Mouse (Mus musculus) retina, postnatal 1 day (tissue): ENCODE results near the gene Atg4d.

Experiments
- DNase-seq: peaks from one replicate; pipeline ENCODE4 v3.0.0-alpha.2; 2012

Atg4d gene

DNA sequence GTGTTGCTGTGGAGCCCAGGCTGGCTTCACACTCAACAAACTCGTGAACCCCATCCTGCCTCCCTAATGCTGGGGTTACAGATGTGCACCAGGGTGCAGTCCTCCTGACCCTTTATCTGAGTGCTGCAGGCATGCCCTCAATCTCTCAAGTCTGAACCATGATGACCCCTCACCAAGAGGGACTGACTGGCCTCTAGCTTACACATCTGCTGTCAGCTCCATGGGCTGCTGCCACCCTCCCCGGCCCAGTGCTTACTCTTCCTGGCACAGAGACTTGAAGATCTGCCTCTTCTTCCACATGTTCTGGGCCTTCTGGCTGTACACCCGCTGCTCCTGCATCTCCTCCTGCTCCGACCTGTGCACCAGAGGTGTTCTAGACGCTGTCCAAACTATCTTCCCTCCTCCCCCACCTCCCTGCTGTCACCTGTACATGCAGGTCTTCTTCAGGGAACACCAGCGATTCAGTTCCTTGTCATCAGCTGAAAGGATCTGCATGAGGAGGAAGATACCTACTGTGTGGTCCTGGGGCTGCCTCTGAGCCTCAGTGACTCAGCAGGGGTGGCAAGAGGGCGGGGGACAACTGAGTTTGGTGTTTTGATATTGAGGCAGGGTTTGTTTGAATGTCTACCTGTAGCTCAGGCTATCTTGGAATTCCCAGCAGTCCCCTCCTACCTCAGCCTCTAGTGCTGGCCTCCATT is 10.1 kb downstream of the Atg4d start:
- no peak for DNase-seq

DNA sequence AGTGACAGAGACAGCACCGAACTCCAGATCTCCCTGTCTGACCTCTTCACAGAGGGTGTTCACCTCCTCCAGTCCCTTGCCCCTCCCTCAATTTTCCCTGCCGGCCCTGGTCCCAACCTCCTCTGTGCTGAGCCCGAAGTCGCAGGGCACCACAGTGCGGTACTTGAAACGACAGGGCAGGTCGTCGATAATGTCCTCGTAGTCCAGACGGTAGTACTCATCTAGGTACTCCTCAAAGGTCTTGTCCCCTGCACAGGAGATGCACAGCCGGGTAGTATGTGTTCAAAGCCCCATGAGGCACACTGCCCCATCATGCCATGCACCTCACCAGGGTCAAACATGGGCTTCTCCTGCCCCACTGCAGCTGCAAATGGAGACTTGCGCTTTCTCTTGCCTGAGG is 10.6 kb downstream of the Atg4d start:
- no peak for DNase-seq

DNA sequence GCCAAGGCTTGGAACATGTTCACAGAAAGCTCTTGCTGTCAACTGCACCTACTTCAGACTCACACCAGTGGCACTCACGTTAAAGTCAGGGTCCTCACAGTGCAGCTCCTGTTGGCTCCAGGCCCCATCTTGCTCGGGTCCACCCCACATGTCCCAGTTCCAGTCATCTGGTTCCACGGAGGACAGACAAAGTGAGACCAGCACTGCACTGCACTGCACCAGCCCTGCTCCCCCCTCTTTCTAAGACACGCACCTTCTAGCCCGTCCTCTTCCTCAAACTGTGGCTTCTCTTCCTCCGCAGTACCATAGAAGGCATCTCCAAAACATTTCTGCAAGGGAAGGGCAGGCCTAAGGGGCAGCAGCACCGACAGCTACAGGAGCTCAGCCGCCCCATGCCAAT is 11.2 kb downstream of the Atg4d start:
- DNase-seq = no peak

DNA sequence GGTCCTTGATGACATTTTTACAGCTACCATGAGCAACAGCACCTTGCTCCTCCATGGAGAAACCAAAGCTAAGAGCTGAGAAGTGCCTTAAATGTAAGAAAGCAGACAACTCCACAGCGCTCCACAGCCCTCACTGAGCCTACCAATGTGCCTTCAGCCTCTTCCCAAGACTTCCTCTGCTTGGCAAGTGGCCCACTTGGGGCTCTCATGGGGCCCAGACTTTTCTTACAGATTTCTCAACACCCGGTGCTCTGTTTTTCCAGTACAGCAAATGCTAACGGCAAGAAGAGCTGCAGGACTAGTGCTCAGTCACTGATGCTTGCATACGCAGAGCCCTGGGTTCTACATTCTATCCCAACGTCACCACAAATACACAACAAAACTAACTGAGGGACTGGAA is 12.7 kb downstream of the Atg4d start:
- no peak for DNase-seq

DNA sequence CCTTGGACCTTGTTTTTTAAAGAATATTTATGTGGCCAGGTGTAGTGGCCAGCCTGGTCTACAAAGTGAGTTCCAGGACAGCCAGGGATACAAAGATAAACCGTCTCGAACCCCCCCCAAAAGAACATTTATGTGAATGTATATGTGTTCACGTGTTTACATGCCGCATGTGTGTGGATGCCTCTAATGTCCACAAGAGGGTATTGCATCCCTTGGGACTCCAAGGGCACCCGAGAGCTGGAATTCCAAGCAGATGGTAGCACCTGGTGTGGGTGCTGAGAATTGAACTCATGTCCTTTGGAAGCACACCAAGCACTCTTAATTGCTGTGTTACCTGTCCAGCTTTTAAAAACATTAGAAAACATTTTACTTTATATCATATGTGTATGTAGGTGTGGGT is 18.5 kb downstream of the Atg4d start:
- peak; percentile 24 for DNase-seq

DNA sequence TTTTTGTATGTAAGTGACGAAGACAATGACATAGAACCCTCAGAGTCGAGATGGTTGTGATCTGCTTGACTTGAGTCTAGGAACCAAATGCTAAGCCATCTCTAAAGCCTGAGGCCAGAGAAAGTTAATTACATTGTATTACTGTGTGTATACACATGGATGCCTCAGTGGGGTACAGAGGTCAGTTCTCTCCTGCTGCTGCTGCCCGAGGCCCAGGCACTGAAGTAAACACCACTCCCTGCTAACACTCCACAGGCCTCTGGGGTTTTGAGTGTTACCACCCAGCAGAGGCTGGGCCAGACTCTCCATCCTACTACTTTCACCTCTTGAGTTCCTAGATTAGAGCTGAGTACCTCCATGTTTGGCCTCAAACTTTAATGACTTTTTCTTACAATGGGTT is 18.9 kb downstream of the Atg4d start:
- peak; percentile 17 for DNase-seq

DNA sequence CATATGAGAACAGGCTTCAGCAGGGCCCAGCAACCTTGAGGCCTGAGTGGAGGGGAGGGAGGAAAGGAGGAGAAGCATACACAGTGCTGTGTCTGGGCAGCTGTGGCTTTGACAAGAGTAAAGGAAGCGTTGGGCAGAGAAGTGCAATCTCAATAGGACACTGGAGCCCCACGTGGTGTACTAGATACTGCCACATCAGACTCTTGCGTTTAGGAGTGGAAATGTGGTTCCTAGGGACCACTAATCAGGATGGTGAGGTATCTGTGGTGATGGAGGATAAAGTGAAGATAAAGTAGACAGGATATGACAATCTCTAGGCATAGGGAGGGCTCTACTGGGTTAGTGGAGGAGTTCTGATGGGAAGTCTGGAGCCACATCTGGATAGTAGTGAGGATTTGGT is 21.7 kb downstream of the Atg4d start:
- DNase-seq = no peak

DNA sequence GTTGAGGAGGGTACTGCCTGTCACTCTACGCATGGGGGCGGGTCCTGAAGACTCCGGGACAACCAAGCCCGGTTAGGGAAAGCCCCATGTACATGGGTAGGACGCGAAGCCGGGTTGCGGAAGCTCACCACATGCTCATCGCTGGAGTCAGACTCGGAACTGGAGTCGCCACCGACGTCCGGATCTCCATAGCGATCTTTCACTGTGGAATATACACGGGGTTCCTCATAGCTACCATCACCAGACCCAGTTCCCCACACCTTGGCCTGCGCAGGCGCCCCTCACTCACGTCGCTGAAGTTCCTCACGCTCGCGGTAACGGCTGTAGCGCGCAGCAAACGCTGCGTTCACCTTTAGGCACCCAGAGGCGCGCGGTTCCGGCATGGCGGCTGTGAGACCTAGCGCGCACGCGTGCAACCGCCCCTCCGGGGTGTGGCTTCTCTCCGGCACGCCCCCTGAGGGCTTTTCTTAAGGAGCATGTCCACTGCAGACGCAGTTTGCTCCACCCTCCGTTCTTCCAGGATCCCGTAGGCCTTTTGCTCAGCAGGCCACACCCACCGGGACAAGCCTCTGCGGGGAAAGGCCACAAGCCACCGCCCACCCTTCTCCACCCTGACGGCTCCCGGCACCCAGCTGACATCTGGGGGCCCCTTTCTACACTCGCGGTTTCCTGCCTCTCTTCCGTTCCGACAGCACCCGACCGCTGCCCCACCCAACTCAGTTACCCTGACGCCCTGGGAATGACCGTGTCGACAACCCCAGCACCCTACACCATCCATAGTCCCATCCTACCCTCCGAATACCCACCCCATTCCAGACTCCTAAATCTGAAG is 22.7 kb downstream of the Atg4d start, which contains the start of gene Kri1:
Gene Kri1 (minus strand): TSS at position 399 of the 832 bp plus-strand sequence.
- peak; percentile 99 for DNase-seq

DNA sequence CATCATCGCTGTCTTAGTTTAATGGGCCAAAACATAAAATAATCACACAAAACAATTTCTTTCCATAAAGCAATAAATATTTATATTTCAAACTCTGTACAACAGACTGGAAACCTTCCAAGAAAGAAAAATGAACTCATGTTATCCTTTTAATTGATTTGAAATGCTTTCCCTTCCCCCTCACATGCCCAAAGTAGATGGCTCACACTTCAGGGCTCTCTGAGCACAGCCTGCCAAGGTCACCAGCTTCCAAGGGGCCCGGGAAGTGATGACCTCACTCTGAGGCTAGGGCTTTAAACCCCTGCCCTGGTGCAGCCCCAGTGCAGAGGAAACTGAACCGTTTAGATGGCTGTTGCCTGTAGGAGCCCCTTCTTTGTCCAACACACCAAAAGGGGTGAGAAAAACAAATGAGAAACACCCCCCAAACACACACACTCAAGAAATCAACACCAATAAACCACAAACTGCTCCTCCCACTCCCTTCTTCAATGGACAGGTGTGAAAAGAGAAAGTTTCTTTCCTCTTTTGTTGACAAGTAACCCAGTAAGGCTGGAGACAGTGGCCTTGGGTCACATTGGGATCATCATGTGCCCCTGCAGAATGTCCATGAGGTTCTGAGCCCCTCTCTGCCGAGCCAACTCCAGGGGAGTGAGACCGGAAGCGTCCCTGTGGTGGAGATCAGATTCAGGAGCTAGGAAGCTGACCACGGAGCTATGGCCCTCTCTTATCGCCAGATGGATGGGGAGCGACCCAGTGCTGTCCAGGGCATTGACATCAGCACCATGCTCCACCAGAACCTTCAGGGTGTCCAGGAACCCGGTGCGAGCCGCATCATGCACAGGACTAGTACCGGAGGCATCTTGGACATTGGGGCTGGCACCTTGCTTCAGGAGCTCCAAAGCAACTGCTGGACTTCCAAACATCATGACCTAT is 23.6 kb downstream of the Atg4d start:
- DNase-seq = peak; percentile 34

DNA sequence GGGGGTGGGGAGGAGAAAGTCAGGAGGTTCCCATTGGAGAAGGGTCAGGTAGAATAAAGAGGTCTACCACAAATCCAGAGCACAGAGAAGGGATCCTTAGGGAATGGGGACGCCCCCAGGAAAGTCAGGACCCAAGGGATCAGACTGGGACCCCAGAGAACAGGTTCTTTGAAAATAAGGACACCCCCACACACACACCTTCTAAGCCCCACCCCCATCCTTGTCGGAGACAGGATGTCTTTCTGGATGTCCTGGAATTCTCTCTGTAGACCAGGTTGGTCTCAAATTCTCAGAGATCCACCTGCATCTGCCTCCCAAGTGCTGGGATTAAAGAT is 24.2 kb downstream of the Atg4d start:
- no peak for DNase-seq

DNA sequence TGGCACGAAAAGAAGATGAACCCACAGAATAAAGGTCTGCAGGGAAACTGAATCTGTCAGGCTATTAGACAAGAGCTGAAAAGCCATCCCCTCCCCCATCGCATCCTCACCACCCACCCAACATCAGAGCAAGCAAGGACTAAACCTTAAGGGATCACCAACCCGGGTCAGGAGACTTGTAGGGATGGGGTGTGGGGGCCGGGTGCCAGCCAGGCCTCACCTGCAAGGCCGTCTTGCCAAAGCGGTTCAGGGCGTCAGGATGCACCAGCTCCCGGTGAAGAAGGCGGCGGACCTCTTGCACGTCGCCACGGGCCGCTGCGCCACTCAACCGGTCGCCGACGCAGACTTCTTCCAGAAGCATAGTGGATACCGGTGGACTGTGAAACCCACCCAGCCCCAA is 25.5 kb downstream of the Atg4d start:
- no peak for DNase-seq

DNA sequence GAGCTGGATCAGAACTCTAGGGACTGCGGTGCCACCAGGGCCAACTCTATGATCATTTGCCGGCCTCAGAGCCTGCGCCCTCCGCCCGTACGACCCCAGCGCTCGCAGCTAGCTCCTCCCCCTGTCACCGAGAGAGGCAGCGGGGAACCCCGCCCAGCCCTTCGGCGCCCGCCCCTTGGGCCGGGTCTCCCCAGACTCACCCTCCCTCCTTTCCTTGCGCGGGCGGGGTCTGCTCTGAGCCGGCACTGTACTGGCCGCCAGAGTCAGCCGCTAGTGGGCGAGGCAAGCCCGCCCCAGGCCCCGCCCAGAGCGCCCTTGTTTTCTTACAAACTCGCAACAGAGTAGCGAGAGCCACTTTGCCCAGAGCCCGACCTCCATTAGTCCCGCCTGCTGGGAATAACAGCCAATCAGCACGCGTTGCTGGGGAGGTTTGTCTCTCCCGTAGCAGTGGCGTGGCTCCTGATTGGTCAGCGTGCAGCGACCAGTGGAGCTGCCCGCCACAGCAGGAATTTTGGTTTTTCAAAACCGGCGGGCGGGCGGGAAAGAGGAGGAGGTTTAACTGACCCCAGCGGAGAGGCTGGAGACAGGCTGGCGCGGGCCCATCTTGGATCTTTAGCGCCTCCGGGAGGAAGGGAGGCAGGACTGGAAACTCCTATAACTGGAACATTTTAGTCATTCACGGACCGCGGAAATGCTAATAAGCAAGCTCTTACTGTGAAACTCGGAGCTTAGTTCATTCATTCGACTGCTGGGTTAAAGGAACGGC is 26.1 kb downstream of the Atg4d start, which contains the start of gene Cdkn2d:
Gene Cdkn2d (minus strand): TSS at position 386 of the 766 bp plus-strand sequence.
- peak; percentile 100 for DNase-seq

DNA sequence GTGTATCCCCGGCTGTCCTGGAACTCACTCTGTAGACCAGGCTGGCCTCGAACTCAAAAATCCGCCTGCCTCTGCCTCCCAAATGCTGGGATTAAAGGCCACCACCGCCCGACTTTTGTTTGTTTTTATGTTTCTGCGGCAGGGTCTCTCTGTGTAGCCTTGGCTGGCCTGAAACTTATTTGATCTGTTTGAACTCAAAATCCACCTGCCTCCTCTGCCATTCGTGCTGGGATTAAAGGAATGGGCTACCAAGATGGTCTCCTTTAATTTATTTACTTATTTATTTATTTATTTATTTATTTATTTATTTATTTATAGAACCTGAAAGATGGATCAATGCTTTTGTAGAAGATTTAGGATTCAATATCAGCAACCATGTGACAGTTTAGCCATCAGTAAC is 26.8 kb downstream of the Atg4d start:
- peak; percentile 19 for DNase-seq

DNA sequence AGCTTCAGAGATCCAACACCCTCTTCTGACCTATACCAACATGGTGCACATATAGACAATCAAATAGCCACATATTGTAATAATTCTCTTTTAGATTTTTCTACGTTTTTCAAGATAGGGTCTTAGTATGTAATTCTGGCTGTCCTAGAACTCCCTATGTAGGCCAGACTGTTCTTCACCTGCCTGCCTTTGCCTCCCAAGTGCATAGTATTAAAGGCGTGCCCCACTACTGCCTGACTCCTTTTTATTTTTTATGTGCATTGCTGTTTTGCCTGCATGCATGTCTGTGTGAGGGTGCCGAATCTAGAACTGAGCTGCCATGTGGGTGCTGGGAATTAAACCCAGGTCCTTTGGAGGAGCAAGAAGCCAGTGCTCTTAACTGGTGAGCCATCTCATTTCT is 27.2 kb downstream of the Atg4d start:
- DNase-seq = no peak

DNA sequence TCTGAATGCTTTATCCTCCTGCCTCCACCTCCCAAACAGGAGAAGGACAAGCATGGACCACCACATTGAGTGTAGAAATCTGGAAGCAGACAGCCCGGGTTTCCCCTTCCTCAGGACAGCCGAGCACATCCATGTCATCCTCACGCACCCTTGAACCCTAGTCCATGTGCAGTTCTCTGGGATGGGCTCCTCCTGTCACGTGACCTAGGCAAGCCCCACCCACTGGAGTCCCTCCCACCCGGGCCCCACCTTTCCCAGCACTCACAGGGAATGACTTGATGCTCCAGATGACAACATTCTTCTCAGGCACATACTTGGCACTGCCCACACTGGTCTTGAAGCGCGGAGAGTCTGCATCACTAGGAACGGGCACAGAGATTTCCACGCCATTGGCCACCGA is 33.9 kb downstream of the Atg4d start:
- no peak for DNase-seq

DNA sequence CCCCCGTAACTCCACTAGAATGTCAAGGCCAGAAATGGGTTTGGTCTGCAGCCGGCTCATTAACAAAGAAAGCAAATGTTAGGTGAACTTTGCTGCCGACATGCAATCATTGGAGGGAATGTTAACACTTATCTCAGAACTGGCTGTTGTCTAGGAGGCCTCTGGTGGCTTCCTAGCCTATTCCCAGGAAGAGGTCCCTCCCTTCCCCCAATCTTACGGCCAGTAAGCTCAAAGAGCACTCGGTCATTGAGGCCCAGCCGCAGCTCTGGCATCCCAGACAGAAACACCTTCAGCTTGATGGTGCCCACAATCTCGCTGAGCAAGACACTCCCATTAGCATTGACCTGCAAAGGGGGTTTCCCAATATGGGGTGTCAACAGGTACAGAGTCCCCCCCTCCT is 40.0 kb downstream of the Atg4d start:
- DNase-seq = no peak

DNA sequence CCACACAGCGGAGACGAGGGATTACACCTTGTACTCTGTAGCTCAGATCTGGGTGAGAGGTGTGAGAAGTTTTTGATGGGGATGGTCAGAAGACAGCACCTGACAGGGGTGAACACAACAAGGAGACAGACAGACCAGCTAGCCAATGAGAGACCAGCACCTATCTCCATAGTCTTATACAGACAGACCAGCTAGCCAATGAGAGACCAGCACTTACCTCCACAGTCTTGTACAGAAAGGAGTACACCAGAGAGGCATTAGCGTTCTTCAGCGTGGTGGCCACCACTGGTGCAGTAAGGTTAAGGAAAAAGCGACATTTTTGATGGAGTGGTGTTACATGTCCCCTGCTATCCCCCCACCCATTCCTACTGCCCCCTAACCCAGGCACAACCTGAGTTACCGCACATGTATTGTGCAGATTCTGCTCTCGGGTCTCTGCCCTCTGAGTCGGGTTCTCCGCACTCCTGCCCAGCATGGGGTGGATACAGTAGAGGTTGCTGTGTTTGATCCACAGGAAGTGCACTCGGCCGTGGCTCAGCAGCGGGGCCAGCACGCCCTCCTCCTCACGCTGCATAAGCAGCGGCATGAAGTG is 44.2 kb downstream of the Atg4d start:
- peak; percentile 62 for DNase-seq

DNA sequence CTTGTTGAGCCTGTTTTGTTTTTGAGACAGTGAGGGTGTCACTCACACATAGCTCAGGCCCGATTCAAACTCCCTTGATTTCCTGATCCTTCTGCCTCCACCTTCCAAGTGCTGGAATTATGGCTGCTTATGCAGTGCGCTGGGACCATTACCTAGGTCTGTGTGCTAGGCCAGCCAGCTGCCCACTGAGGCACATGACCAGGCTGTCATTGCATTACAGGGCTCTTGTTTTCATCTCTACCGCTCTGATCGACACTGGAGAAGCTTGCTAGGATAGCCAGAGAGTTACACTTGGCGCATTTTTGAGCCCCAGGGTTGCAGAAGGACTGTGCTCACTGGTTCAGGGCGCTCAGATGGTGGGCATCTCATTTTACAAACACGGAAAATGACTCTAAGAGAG is 46.6 kb downstream of the Atg4d start:
- no peak for DNase-seq

DNA sequence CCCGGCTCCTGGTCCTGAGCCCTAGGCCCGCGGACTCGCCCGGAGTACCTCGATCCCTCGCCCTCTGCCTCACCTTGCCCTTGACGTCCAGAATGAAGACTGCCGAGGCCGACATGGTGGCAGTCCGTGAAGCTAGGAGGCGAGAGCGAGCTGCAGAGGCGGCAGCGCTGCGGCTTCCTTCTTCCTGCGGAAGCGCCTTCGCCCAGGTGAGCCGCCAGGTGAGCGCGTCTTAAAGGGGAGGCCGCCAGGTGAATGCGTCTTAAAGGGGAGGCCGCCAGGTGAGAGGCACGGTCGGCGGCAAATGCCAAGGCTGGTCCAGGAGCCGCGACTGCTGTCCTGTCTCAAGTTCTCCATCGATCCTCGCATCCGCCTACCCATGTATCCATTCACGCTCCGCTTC is 47.0 kb downstream of the Atg4d start, which contains the start of gene Ap1m2:
Gene Ap1m2 (minus strand): TSS at position 204 of the 400 bp plus-strand sequence.
- no peak for DNase-seq

DNA sequence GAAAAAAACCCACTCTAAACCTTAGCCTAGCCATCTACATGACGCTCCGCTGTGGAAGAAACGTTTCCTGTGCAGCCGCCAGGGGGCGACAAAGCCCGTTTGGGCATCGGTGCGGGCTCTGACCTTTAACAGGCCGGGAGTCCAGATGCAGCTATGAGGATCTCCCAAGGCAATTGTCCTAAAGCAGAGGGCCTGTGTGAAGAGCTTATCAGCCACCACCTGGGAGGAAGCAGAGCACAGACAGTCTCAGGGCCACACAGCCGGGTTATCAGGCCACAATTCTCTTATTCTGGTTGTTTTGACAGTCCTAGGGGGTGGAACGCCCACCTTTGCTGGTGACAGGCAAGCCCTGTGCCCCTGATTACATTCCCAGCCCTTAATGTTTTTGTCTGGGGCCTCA is 48.3 kb downstream of the Atg4d start:
- peak; percentile 89 for DNase-seq

DNA sequence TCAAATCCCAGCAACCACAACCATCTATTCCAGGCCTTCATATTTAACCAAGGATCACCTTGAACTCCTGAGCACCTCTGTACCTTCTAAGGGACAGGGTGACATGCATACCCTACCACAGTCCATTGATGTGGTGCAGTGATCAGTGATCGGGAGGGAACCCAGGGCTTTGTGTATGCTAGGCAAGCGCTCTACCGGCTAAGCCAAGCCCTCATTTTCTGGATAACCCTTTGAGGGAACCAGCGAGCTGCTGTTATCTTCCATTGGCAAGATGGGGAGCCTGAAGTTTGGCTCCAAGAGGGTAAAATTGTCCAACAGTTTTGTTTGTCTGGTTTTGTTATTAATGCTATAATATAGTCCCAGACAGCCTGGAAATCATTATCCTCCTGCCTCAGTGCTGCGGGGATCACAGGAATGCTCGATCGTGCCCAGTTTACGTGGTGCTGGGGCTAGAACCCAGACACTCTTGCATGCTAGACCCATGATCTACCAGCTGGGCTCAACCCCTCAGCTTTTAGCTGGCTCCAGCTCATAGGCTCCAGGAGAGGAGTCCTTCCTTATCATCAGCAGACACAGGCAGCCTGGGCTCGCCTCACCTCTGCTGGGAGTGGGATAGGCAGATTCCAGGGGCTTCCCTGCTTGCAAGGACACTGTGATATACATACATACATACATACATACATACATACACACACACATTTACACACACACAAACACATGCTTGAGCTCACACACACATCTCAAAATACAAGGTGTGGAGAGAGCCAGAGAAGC is 49.5 kb downstream of the Atg4d start:
- no peak for DNase-seq
